In the genomic region with DNA sequence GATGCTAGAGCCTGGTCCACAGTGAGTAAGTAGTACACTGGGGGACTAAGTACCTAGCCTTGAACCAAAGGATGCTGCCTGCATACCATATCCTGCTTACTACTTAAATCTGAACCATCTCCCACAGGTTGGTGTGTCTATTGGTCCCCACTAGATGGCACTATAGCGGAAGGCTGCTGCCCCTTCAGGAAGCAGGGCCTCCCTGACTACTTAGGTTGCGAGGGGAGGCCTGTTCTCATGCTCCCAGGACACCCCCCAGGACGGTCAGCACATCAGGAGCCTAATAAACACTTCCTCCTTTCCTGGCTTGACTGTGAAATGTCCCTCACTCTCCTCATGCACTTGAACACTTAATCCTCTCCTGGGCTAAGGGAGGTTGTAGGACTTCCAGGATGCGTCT, we compare ENCODE assay signal across 9 mouse cellular contexts. TPM values are rescaled to one million over a fixed set of nuclear protein-coding genes. Genes with fewer than 3 reads are reported as not detected.
DNase-seq lines count a peak whose midpoint lies in the region; ATAC-seq lines count a peak whose summit lies in the region.
"Had no signal": no experiment of that assay in that cellular context is flagged by ENCODE, and none has a peak within 500 bp of the region (broad histone marks: within the 10 kb centered on the region; RNA-seq: fewer than 3 reads in every experiment).

No protein-coding gene starts in this region.

- H3K9ac ChIP-seq in kidney, embryonic 16.5 days (replicated peaks; ENCODE audit: low read length), result no peak overlapping the region
- H3K9ac ChIP-seq in embryonic facial prominence, embryonic 11.5 days (replicated peaks; ENCODE audit: low read length), result no peak overlapping the region
- no peak overlapping the region for H3K9ac ChIP-seq in neural tube, embryonic 14.5 days (replicated peaks; ENCODE audit: low read depth, low read length)

- no peak overlapping the region for H3K4me2 ChIP-seq in kidney, embryonic 16.5 days (replicated peaks; ENCODE audit: low read depth, low read length)
- H3K4me2 ChIP-seq in embryonic facial prominence, embryonic 11.5 days (ENCODE audit: low read depth, low read length), result no peak overlapping the region
- no peak overlapping the region for H3K4me2 ChIP-seq in neural tube, embryonic 14.5 days (ENCODE audit: low read depth, low read length)

- H3K4me3 ChIP-seq in kidney, embryonic 16.5 days (ENCODE audit: low read length), result no peak overlapping the region
- no peak overlapping the region for H3K4me3 ChIP-seq in embryonic facial prominence, embryonic 11.5 days (ENCODE audit: low read depth, low read length)
- H3K4me3 ChIP-seq in neural tube, embryonic 14.5 days (ENCODE audit: low read depth, low read length), result no peak overlapping the region
- H3K4me3 ChIP-seq: myocyte had no signal

- no peaks in the 10 kb centered on the region for H3K9me3 ChIP-seq in kidney, embryonic 16.5 days (ENCODE audit: low read length)
- no peaks in the 10 kb centered on the region for H3K9me3 ChIP-seq in embryonic facial prominence, embryonic 11.5 days (replicated peaks; ENCODE audit: control insufficient read depth, low read length)
- H3K9me3 ChIP-seq in neural tube, embryonic 14.5 days (ENCODE audit: control insufficient read depth, low read length), result no peaks in the 10 kb centered on the region

- DNase-seq in kidney, adult 9 months, result peak; percentile 66
- peak; percentile 73 for DNase-seq in R1 (ENCODE audit: low read depth, low spot score)
- DNase-seq in embryonic facial prominence, embryonic 11.5 days (ENCODE audit: low spot score), result peak; percentile 72
- peak; percentile 64 to 73 for DNase-seq in left cerebral cortex, postnatal 25 days (ENCODE audit: low spot score in 2 of 2)
- DNase-seq in urinary bladder, postnatal 4 days (ENCODE audit: low spot score in 2 of 2), result no peak

- peaks cover 76% of the 10 kb centered on the region for H3K36me3 ChIP-seq in kidney, embryonic 16.5 days (ENCODE audit: insufficient read depth, low read length)
- H3K36me3 ChIP-seq in embryonic facial prominence, embryonic 11.5 days (replicated peaks; ENCODE audit: control insufficient read depth, insufficient read depth, low read depth, low read length), result peaks cover 23% of the 10 kb centered on the region
- H3K36me3 ChIP-seq in neural tube, embryonic 14.5 days (ENCODE audit: control insufficient read depth, insufficient read depth, low read length), result peaks cover 69% of the 10 kb centered on the region

- intact Hi-C loops in left cerebral cortex, postnatal 25 days (cut with DNase I), result no loop called here

- H3K27me3 ChIP-seq in kidney, embryonic 16.5 days (ENCODE audit: insufficient read depth, low read length), result peaks cover 18% of the 10 kb centered on the region
- H3K27me3 ChIP-seq in embryonic facial prominence, embryonic 11.5 days (ENCODE audit: control insufficient read depth, insufficient read depth, low read length), result peaks cover 15% of the 10 kb centered on the region
- peaks cover 10% of the 10 kb centered on the region; the same call in 1 of the 2 replicates for H3K27me3 ChIP-seq in neural tube, embryonic 14.5 days (ENCODE audit: control insufficient read depth, insufficient read depth, low read length)

- H3K4me1 ChIP-seq in kidney, embryonic 16.5 days (ENCODE audit: insufficient read depth, low read length), result peaks cover 16% of the 10 kb centered on the region; the same call in 1 of the 2 replicates
- H3K4me1 ChIP-seq in embryonic facial prominence, embryonic 11.5 days (ENCODE audit: control insufficient read depth, insufficient read depth, low read length), result peaks cover 4% of the 10 kb centered on the region
- 0 out of 2 replicates have a peak, but pooled peaks cover 7% of the 10 kb centered on the region for H3K4me1 ChIP-seq in neural tube, embryonic 14.5 days (ENCODE audit: control insufficient read depth, insufficient read depth, low read length)

- no peak overlapping the region for H3K27ac ChIP-seq in kidney, embryonic 16.5 days (ENCODE audit: low read length)
- no peak overlapping the region for H3K27ac ChIP-seq in embryonic facial prominence, embryonic 11.5 days (replicated peaks; ENCODE audit: low read depth, low read length)
- no peak overlapping the region for H3K27ac ChIP-seq in neural tube, embryonic 14.5 days (ENCODE audit: low read depth, low read length)

- no peak for ATAC-seq in kidney, embryonic 16.5 days (ENCODE audit: low FRiP score, low TSS enrichment)
- peak; percentile 79 for ATAC-seq in CD4-positive, CD25-positive, alpha-beta regulatory T cell, adult 4 months
- no peak for ATAC-seq in embryonic facial prominence, embryonic 11.5 days (replicated peaks; ENCODE audit: insufficient number of reproducible peaks, low FRiP score, low TSS enrichment, low read depth)
- ATAC-seq in neural tube, embryonic 14.5 days (ENCODE audit: low read depth), result 0 out of 2 replicates have a peak, but pooled peaks have one; percentile 6

- WGBS in kidney, embryonic 16.5 days, result 37% methylated on average over 4 of the region's 4 CpGs
- 37% methylated on average over 4 of the region's 4 CpGs for WGBS in embryonic facial prominence, embryonic 11.5 days
- whole genome bisulfite sequencing in neural tube, embryonic 14.5 days, result 36% methylated on average over 4 of the region's 4 CpGs

RNA-seq across cellular contexts. Expression of gene Scn1b, which starts 4.0 kb away (rescaled TPM):
- 1.4 and 1.8 TPM in 2 replicates for polyA plus RNA-seq in kidney, embryonic 16.5 days (2015; fragmentation: Nextera tagmentation; extraction: Ambion mirVana)
- not detected for polyA plus RNA-seq in CD4-positive, CD25-positive, alpha-beta regulatory T cell, adult 4 months (2017; shearing (Covaris generic))
- 0.81 and 0.96 TPM in 2 replicates for polyA plus RNA-seq in embryonic facial prominence, embryonic 11.5 days (2014; fragmentation: Nextera tagmentation; extraction: Ambion mirVana)
- total RNA-seq in left cerebral cortex, postnatal 25 days (2021), result 100 to 1,000 TPM; 616 to 649 TPM
- 12.0 and 17.6 TPM in 2 replicates for polyA plus RNA-seq in neural tube, embryonic 14.5 days (2014; fragmentation: Nextera tagmentation; extraction: Ambion mirVana)

RNA-seq across cellular contexts. Expression of gene Hpn, which starts 15.8 kb away (rescaled TPM):
- polyA plus RNA-seq in kidney, embryonic 16.5 days (2015; fragmentation: Nextera tagmentation; extraction: Ambion mirVana), result 72.9 and 77.0 TPM in 2 replicates
- polyA plus RNA-seq in CD4-positive, CD25-positive, alpha-beta regulatory T cell, adult 4 months (2017; shearing (Covaris generic)), result 10 to 100 TPM in 1 of 2 experiments, 1 to 10 TPM in 1; 6.0 to 12.2 TPM
- polyA plus RNA-seq in embryonic facial prominence, embryonic 11.5 days (2014; fragmentation: Nextera tagmentation; extraction: Ambion mirVana), result 2.2 and 3.6 TPM in 2 replicates
- total RNA-seq in left cerebral cortex, postnatal 25 days (2021), result 1 to 10 TPM; 3.0 to 4.2 TPM
- polyA plus RNA-seq in neural tube, embryonic 14.5 days (2014; fragmentation: Nextera tagmentation; extraction: Ambion mirVana), result 0.67 TPM in 1 of 2 replicates, not detected in the other
- polyA plus RNA-seq: myocyte had no signal

RNA-seq across cellular contexts. Expression of gene Gramd1a, which starts 24.9 kb away (rescaled TPM):
- polyA plus RNA-seq in kidney, embryonic 16.5 days (2015; fragmentation: Nextera tagmentation; extraction: Ambion mirVana), result 73.3 and 73.4 TPM in 2 replicates
- polyA plus RNA-seq in CD4-positive, CD25-positive, alpha-beta regulatory T cell, adult 4 months (2017; shearing (Covaris generic)), result 100 to 1,000 TPM in 1 of 2 experiments, 10 to 100 TPM in 1; 83.7 to 103 TPM
- 76.7 and 76.8 TPM in 2 replicates for polyA plus RNA-seq in embryonic facial prominence, embryonic 11.5 days (2014; fragmentation: Nextera tagmentation; extraction: Ambion mirVana)
- 100 to 1,000 TPM; 108 to 110 TPM for total RNA-seq in left cerebral cortex, postnatal 25 days (2021)
- polyA plus RNA-seq in neural tube, embryonic 14.5 days (2014; fragmentation: Nextera tagmentation; extraction: Ambion mirVana), result 180 and 208 TPM in 2 replicates

RNA-seq across cellular contexts. Expression of gene Fxyd3, which starts 54.3 kb away (rescaled TPM):
- polyA plus RNA-seq in kidney, embryonic 16.5 days (2015; fragmentation: Nextera tagmentation; extraction: Ambion mirVana), result 15.0 and 19.0 TPM in 2 replicates
- under 1 TPM in 1 of 2 experiments, not detected in 1; 0.27 TPM for polyA plus RNA-seq in CD4-positive, CD25-positive, alpha-beta regulatory T cell, adult 4 months (2017; shearing (Covaris generic))
- 11.8 TPM in 2 replicates for polyA plus RNA-seq in embryonic facial prominence, embryonic 11.5 days (2014; fragmentation: Nextera tagmentation; extraction: Ambion mirVana)
- not detected for total RNA-seq in left cerebral cortex, postnatal 25 days (2021)
- 0.35 TPM in 1 of 2 replicates, not detected in the other for polyA plus RNA-seq in neural tube, embryonic 14.5 days (2014; fragmentation: Nextera tagmentation; extraction: Ambion mirVana)

Comparison
In these comparisons a context has a peak if more than half of its experiments do, and no peak if none do; other contexts are left out.
1. DNase-seq: peak in kidney, adult 9 months (single experiment), R1 (single experiment), embryonic facial prominence, embryonic 11.5 days (single experiment) and left cerebral cortex, postnatal 25 days (2 of 2); none in urinary bladder, postnatal 4 days (0 of 2).
2. ATAC-seq: peak in CD4-positive, CD25-positive, alpha-beta regulatory T cell, adult 4 months (single experiment) and neural tube, embryonic 14.5 days (single experiment); none in kidney, embryonic 16.5 days (single experiment) and embryonic facial prominence, embryonic 11.5 days (single experiment).